Mouse (Mus musculus) ES-Bruce4 (cell line): Measurements from ENCODE around the gene Capn15.

Source experiments
- CTCF ChIP-seq: IDR thresholded peaks from one replicate; pipeline ENCODE4 v1.8.1; 2011; ENCODE audit warnings: low read depth, low read length
- EP300 ChIP-seq: IDR thresholded peaks from 2 replicates; pipeline ENCODE4 v1.6.1; 2011; ENCODE audit warnings: low read depth, low read length; ENCODE audit not compliant: insufficient read depth
- POLR2A ChIP-seq: IDR thresholded peaks from one replicate; pipeline ENCODE4 v1.8.1; 2011; ENCODE audit warnings: low read length; ENCODE audit not compliant: insufficient read depth

- TF ChIP-seq EP300 (no peak), CTCF (no peak), POLR2A (no peak)
These were observed 35.3 kb upstream of the Capn15 start for GRCm38 (mm10) chr17:26020848-26021347.
